Mouse (Mus musculus): Measurements from ENCODE around the gene Col13a1. TPM values are rescaled to one million over a fixed set of nuclear protein-coding genes. Genes with fewer than 3 reads are reported as not detected.

Col13a1 gene
- polyA plus RNA-seq, 1 experiment from 2014 or later, result 32.6 TPM

- H3K36me3 ChIP-seq, result no peaks in the 10 kb centered on the region
- no peaks in the 10 kb centered on the region for H3K9me3 ChIP-seq
- H3K27me3 ChIP-seq, result 0 out of 2 replicates have a peak, but pooled peaks cover 5% of the 10 kb centered on the region
- 0 out of 2 replicates have a peak overlapping the region, but pooled peaks have one; percentile 13 for H3K4me2 ChIP-seq
- H3K4me3 ChIP-seq, result no peak overlapping the region
- 7% methylated on average over 4 of the region's 4 CpGs for WGBS
- peaks cover 31% of the 10 kb centered on the region for H3K4me1 ChIP-seq
- H3K9ac ChIP-seq, result no peak overlapping the region
- peak overlapping the region; percentile 68 for H3K27ac ChIP-seq
- peak; percentile 86 for ATAC-seq (ENCODE audit: borderline replicate concordance, extremely low read depth, low FRiP score, low TSS enrichment)
These were observed 99.5 kb downstream of the Col13a1 start for GRCm38 (mm10) chr10:61879427-61879826.

GRCm38 (mm10) chr10:61877787-61878186, 101.1 kb downstream of the Col13a1 start:
- Histone ChIP-seq H3K4me1 (peaks cover 30% of the 10 kb centered on the region), H3K27me3 (0 out of 2 replicates have a peak, but pooled peaks cover 5% of the 10 kb centered on the region), H3K9ac (no peak overlapping the region), H3K9me3 (no peaks in the 10 kb centered on the region), H3K4me3 (no peak overlapping the region), H3K4me2 (no peak overlapping the region), H3K36me3 (no peaks in the 10 kb centered on the region), H3K27ac (no peak overlapping the region)
- 8% methylated on average over 6 of the region's 6 CpGs for WGBS
- no peak for ATAC-seq (ENCODE audit: borderline replicate concordance, extremely low read depth, low FRiP score, low TSS enrichment)

- Histone ChIP-seq H3K36me3 (0 out of 2 replicates have a peak, but pooled peaks cover 3% of the 10 kb centered on the region), H3K27me3 (no peaks in the 10 kb centered on the region), H3K9me3 (no peaks in the 10 kb centered on the region), H3K4me2 (no peak overlapping the region), H3K4me3 (no peak overlapping the region), H3K9ac (no peak overlapping the region), H3K27ac (no peak overlapping the region), H3K4me1 (peaks cover 14% of the 10 kb centered on the region; the same call in 1 of the 2 replicates)
- ATAC-seq (ENCODE audit: borderline replicate concordance, extremely low read depth, low FRiP score, low TSS enrichment), result no peak
- 79% methylated on average over 3 of the region's 3 CpGs for WGBS
These were observed 109.1 kb downstream of the Col13a1 start for GRCm38 (mm10) chr10:61869796-61870195.

- 31% methylated on average over 11 of the region's 11 CpGs for WGBS
- Histone ChIP-seq H3K4me2 (no peak overlapping the region), H3K36me3 (peaks cover 30% of the 10 kb centered on the region; the same call in 1 of the 2 replicates), H3K27me3 (no peaks in the 10 kb centered on the region), H3K27ac (peak overlapping the region; percentile 58; the same call in 1 of the 2 replicates), H3K9ac (no peak overlapping the region), H3K4me3 (no peak overlapping the region), H3K4me1 (peaks cover 11% of the 10 kb centered on the region; the same call in 1 of the 2 replicates), H3K9me3 (peaks cover 4% of the 10 kb centered on the region; the same call in 1 of the 2 replicates)
- peak; percentile 73 for ATAC-seq (ENCODE audit: borderline replicate concordance, extremely low read depth, low FRiP score, low TSS enrichment)
These were observed 112.8 kb downstream of the Col13a1 start for GRCm38 (mm10) chr10:61866045-61866580.

- H3K4me1 ChIP-seq, result no peaks in the 10 kb centered on the region
- H3K36me3 ChIP-seq, result peaks cover 24% of the 10 kb centered on the region; the same call in 1 of the 2 replicates
- H3K4me2 ChIP-seq, result no peak overlapping the region
- no peak overlapping the region for H3K27ac ChIP-seq
- no peaks in the 10 kb centered on the region for H3K27me3 ChIP-seq
- H3K4me3 ChIP-seq, result no peak overlapping the region
- ATAC-seq (ENCODE audit: borderline replicate concordance, extremely low read depth, low FRiP score, low TSS enrichment), result no peak
- H3K9me3 ChIP-seq, result peaks cover 4% of the 10 kb centered on the region; the same call in 1 of the 2 replicates
- H3K9ac ChIP-seq, result no peak overlapping the region
- WGBS, result 90% methylated on average over 2 of the region's 2 CpGs
These were observed 119.5 kb downstream of the Col13a1 start for GRCm38 (mm10) chr10:61859451-61859850.

- Histone ChIP-seq H3K36me3 (no peaks in the 10 kb centered on the region; the same call in 1 of the 2 replicates), H3K4me3 (no peak overlapping the region), H3K9me3 (no peaks in the 10 kb centered on the region), H3K27ac (no peak overlapping the region), H3K4me1 (no peaks in the 10 kb centered on the region), H3K27me3 (0 out of 2 replicates have a peak, but pooled peaks cover 5% of the 10 kb centered on the region), H3K4me2 (no peak overlapping the region), H3K9ac (no peak overlapping the region)
- no peak for ATAC-seq (ENCODE audit: borderline replicate concordance, extremely low read depth, low FRiP score, low TSS enrichment)
- 65% methylated on average over 8 of the region's 8 CpGs for WGBS
These were observed 123.7 kb downstream of the Col13a1 start for GRCm38 (mm10) chr10:61855139-61855675.

- H3K4me1 ChIP-seq, result peaks cover 15% of the 10 kb centered on the region
- no peak overlapping the region for H3K27ac ChIP-seq
- no peak overlapping the region for H3K4me3 ChIP-seq
- ATAC-seq (ENCODE audit: borderline replicate concordance, extremely low read depth, low FRiP score, low TSS enrichment), result no peak
- H3K9ac ChIP-seq, result no peak overlapping the region
- no peak overlapping the region for H3K4me2 ChIP-seq
- 86% methylated on average over 8 of the region's 8 CpGs for WGBS
- no peaks in the 10 kb centered on the region for H3K36me3 ChIP-seq
- no peaks in the 10 kb centered on the region for H3K9me3 ChIP-seq
- H3K27me3 ChIP-seq, result 0 out of 2 replicates have a peak, but pooled peaks cover 5% of the 10 kb centered on the region
These were observed 126.1 kb downstream of the Col13a1 start for GRCm38 (mm10) chr10:61852824-61853223.

- Histone ChIP-seq H3K4me2 (no peak overlapping the region), H3K9me3 (no peaks in the 10 kb centered on the region), H3K4me1 (peaks cover 15% of the 10 kb centered on the region), H3K4me3 (no peak overlapping the region), H3K36me3 (no peaks in the 10 kb centered on the region), H3K9ac (no peak overlapping the region), H3K27me3 (0 out of 2 replicates have a peak, but pooled peaks cover 5% of the 10 kb centered on the region), H3K27ac (peak overlapping the region; percentile 65)
- WGBS, result 42% methylated on average over 6 of the region's 6 CpGs
- peak; percentile 74; the same call in 1 of the 2 replicates for ATAC-seq (ENCODE audit: borderline replicate concordance, extremely low read depth, low FRiP score, low TSS enrichment)
These were observed 130.4 kb downstream of the Col13a1 start for GRCm38 (mm10) chr10:61848553-61848952.

- Histone ChIP-seq H3K27ac (no peak overlapping the region), H3K4me2 (no peak overlapping the region), H3K27me3 (0 out of 2 replicates have a peak, but pooled peaks cover 2% of the 10 kb centered on the region), H3K9me3 (no peaks in the 10 kb centered on the region), H3K9ac (no peak overlapping the region), H3K4me1 (peaks cover 15% of the 10 kb centered on the region), H3K36me3 (no peaks in the 10 kb centered on the region), H3K4me3 (no peak overlapping the region)
- 64% methylated on average over 4 of the region's 4 CpGs for WGBS
- no peak for ATAC-seq (ENCODE audit: borderline replicate concordance, extremely low read depth, low FRiP score, low TSS enrichment)
These were observed 133.4 kb downstream of the Col13a1 start for GRCm38 (mm10) chr10:61845476-61845875.

GRCm38 (mm10) chr10:61844475-61844874, 134.4 kb downstream of the Col13a1 start:
- H3K4me2 ChIP-seq, result no peak overlapping the region
- WGBS, result 71% methylated on average over 7 of the region's 7 CpGs
- no peak for ATAC-seq (ENCODE audit: borderline replicate concordance, extremely low read depth, low FRiP score, low TSS enrichment)
- H3K4me3 ChIP-seq, result no peak overlapping the region
- H3K9ac ChIP-seq, result no peak overlapping the region
- no peaks in the 10 kb centered on the region for H3K9me3 ChIP-seq
- H3K27me3 ChIP-seq, result no peaks in the 10 kb centered on the region
- H3K36me3 ChIP-seq, result no peaks in the 10 kb centered on the region
- no peak overlapping the region for H3K27ac ChIP-seq
- peaks cover 11% of the 10 kb centered on the region for H3K4me1 ChIP-seq

- Histone ChIP-seq H3K27me3 (no peaks in the 10 kb centered on the region), H3K9me3 (no peaks in the 10 kb centered on the region), H3K4me2 (no peak overlapping the region), H3K27ac (no peak overlapping the region), H3K4me3 (no peak overlapping the region), H3K9ac (no peak overlapping the region), H3K36me3 (no peaks in the 10 kb centered on the region), H3K4me1 (no peaks in the 10 kb centered on the region)
- ATAC-seq (ENCODE audit: borderline replicate concordance, extremely low read depth, low FRiP score, low TSS enrichment), result no peak
- 80% methylated on average over 12 of the region's 12 CpGs for whole genome bisulfite sequencing
These were observed 136.6 kb downstream of the Col13a1 start for GRCm38 (mm10) chr10:61842261-61842660.

- Histone ChIP-seq H3K9ac (no peak overlapping the region), H3K27me3 (no peaks in the 10 kb centered on the region), H3K4me2 (no peak overlapping the region), H3K4me3 (no peak overlapping the region), H3K4me1 (no peaks in the 10 kb centered on the region), H3K27ac (no peak overlapping the region), H3K36me3 (no peaks in the 10 kb centered on the region), H3K9me3 (no peaks in the 10 kb centered on the region)
- no peak for ATAC-seq (ENCODE audit: borderline replicate concordance, extremely low read depth, low FRiP score, low TSS enrichment)
- WGBS, result 68% methylated on average over 9 of the region's 9 CpGs
These were observed 139.6 kb downstream of the Col13a1 start for GRCm38 (mm10) chr10:61839326-61839725.
